Mouse (Mus musculus): ENCODE results near the gene Ubp1.

Gene Ubp1

GRCm38 (mm10) chr9:113930534-113931374 lies at the start of gene Ubp1:
Ubp1 (plus strand) TSS chr9:113930934.
- DNase-seq (ENCODE audit: low read depth, low spot score): peak; percentile 99

GRCm38 (mm10) chr9:113894903-113895302 lies 35.8 kb upstream of the Ubp1 start:
- no peak for DNase-seq (ENCODE audit: low read depth, low spot score)

DNA sequence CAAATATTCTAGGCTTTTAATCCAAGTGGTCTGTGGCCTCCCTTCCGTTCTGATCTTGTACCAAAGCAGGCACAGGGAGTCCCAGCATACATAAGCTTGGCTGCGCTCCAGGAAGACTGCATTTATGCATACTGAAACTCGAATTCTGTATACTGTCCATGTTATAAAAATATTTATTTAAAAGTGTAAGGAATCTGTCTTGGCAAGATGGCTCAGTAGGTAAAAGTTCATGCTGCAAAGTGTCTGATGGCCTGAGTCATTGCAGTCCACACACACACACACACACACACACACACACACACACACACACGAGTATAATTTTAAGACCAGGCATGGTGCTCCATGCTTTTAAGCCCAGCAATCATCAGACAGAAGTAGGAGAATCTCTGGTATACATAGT lies 27.6 kb upstream of the Ubp1 start:
- peak; percentile 34 for DNase-seq (ENCODE audit: low read depth, low spot score)

- peak; percentile 11 for DNase-seq (ENCODE audit: low read depth, low spot score)
Measured at GRCm38 (mm10) chr9:113904315-113904714, 26.4 kb upstream of the Ubp1 start.

GRCm38 (mm10) chr9:113915789-113916188 lies 14.9 kb upstream of the Ubp1 start:
- no peak for DNase-seq (ENCODE audit: low read depth, low spot score)

DNA sequence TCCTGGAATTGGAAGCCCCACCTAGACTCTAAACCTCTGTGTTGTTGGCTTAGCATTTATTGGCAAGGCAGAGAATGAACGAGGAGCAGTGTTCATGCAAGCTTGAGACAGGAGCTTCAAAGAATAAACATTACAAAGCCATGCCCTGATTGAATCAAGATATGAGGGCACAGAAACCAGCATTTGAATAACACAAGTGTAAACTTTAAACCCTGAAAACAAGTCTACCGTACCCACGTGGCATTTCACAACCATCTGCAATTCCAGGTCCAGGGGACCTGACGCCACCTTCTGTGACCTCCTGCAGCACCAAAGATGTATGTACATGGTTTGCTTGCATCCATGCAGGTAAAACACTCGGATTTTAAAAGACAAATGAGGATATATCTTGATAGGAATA lies 8.1 kb upstream of the Ubp1 start:
- no peak for DNase-seq (ENCODE audit: low read depth, low spot score)

- no peak for DNase-seq (ENCODE audit: low read depth, low spot score)
Measured at GRCm38 (mm10) chr9:113924883-113925282, 5.9 kb upstream of the Ubp1 start.

GRCm38 (mm10) chr9:113928591-113928990 lies 2.1 kb upstream of the Ubp1 start:
- DNase-seq (ENCODE audit: low read depth, low spot score): no peak

GRCm38 (mm10) chr9:113929676-113930075 lies 1.1 kb upstream of the Ubp1 start:
- DNase-seq (ENCODE audit: low read depth, low spot score): peak; percentile 23

DNA sequence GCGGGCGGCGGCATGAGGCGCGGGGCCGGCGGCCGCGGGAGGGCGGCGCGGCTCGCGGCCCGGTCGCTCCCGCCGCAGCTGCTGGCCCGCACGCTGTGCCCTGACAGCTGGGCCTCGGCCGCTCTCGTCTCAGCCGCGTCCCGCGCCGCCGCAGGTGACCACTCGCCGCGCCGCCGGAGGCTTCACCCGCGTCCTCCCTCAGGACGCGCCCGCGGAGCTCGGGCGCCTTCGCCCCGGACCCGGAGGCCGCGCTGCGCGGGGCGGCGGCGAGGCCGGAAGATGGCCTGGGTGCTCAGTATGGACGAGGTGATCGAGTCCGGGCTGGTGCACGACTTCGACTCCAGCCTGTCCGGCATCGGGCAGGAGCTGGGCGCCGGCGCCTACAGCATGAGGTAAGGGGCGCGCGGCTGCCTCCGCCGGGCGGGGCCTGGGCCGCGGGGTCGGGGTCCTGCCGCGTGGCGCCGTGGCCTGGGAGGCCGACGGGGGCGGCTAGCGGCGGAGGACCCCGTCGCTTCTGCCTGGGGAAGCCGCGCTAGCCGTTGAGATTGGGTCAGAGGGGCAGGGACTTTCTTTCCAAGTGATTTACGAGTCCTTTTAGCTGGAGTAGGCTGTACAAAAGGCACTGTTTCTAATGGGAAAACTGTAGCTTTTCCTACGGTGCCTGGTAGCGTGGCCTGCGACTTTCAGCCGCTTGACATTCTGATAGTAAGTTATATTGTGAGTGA lies 803 bp downstream of the Ubp1 start:
- DNase-seq (ENCODE audit: low read depth, low spot score): no peak

DNA sequence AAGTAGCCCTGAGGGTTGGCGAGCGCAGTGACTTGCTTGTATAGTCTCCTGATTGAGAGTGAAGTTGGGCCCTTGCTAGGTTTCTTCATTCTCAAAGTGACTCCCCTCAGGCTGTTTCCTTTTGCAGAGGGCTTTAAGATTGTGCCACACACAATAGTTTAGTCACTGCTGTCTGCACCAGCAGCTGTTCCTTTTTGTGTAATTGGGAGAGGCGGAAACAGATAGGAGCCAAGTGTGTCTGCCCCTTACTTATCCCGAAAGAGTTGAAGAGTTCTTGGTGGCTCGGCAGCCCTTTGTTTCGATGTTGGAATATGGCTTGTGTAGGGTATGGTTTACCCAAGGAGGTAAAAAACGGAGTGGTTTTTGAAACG lies 1.4 kb downstream of the Ubp1 start:
- peak; percentile 53 for DNase-seq (ENCODE audit: low read depth, low spot score)

GRCm38 (mm10) chr9:113932501-113932900 lies 1.8 kb downstream of the Ubp1 start:
- peak; percentile 25 for DNase-seq (ENCODE audit: low read depth, low spot score)

DNA sequence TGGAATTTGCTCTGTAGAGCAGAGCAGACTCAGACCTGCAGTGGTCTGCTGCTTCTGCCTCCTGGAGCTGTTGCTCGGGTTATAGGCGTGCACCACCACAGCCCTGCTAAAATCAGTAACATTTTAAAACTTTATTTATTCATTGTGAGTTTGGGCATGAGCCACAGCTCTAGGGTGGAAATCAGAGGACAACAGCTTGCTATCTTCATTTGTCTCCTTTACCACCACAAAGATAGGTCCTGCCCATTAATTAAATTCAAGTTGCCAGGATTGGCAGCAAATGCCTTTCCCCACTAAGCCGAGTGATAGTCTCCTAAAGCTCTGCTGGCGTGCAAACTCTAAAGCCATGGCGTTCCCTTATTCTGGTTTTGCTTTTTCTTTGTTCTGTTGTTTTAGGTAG lies 4.9 kb downstream of the Ubp1 start:
- no peak for DNase-seq (ENCODE audit: low read depth, low spot score)

DNA sequence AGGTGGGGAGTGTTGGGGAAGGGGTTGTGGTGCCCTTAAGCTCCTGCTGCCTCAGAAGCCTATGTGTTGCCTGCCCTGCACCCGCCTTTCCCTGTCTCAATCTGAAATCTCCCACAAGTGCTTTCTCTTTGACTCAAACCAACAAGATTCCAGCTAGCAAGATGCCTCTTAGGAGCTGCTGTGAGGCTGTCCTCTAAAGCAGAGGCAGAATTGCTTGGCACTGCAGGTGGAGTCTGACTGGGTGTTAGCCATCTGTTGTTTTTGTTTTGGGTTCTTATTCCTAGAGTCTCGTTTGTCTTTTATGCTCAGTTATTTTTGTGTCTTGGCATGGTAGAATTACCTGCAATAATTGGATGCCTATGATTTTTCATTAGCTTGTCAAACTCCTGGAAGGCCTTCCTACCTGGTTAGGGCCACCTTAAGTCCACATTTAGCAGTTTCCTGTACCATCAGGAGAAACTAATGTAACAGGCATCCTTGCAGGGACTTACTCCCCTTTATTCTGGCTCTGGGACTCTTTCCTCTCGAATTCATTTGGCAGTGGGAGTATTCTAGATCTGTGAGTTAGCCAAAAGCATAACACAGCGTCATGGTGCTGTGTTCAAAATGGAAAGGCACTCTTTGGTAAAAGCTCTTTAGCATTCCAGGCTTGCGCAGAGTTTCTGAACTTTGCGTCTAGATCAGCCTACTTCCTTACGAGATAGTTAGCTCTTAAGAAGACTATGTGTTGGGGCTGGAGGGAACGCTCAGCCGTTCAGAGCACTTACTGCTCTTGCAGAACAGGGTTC lies 8.5 kb downstream of the Ubp1 start:
- DNase-seq (ENCODE audit: low read depth, low spot score): no peak

- DNase-seq (ENCODE audit: low read depth, low spot score): no peak
Measured at GRCm38 (mm10) chr9:113941103-113941805, 10.5 kb downstream of the Ubp1 start.

GRCm38 (mm10) chr9:113943372-113943771 lies 12.6 kb downstream of the Ubp1 start:
- no peak for DNase-seq (ENCODE audit: low read depth, low spot score)

DNA sequence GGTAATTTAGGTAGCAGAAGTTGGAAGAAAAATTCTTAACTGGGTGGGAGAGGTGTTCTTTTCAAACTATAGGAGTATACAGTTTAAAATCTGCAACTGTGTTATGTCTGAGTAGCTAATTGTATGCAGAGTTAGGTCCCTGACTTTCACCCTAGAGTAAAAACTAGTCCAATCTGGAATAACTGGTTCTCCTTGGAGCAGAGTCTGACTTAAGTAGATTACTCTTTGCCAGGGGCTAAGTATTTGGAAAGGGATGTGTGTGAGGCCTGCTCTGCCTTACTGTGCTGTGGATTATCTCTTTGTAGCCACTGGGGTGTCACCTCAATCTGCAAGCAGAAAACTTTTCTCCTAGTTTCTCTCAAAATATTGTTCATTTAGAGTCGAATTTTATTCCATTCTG lies 16.5 kb downstream of the Ubp1 start:
- DNase-seq (ENCODE audit: low read depth, low spot score): no peak

GRCm38 (mm10) chr9:113957777-113958176 lies 27.0 kb downstream of the Ubp1 start:
- DNase-seq (ENCODE audit: low read depth, low spot score): no peak

- DNase-seq (ENCODE audit: low read depth, low spot score): no peak
Measured at GRCm38 (mm10) chr9:113963718-113964117, 33.0 kb downstream of the Ubp1 start.

GRCm38 (mm10) chr9:113964415-113964814 lies 33.7 kb downstream of the Ubp1 start:
- no peak for DNase-seq (ENCODE audit: low read depth, low spot score)

- DNase-seq (ENCODE audit: low read depth, low spot score): no peak
Measured at GRCm38 (mm10) chr9:113966838-113967237, 36.1 kb downstream of the Ubp1 start.

GRCm38 (mm10) chr9:113968967-113969366 lies 38.2 kb downstream of the Ubp1 start:
- no peak for DNase-seq (ENCODE audit: low read depth, low spot score)

Data from 3T3-L1 (cell line).